Mouse (Mus musculus): ENCODE results near the gene Lgi4. TPM values are rescaled to one million over a fixed set of nuclear protein-coding genes. Genes with fewer than 3 reads are reported as not detected.

Gene Lgi4
- polyA plus RNA-seq, 1 experiment from 2014 or later = 0.08 TPM

DNA sequence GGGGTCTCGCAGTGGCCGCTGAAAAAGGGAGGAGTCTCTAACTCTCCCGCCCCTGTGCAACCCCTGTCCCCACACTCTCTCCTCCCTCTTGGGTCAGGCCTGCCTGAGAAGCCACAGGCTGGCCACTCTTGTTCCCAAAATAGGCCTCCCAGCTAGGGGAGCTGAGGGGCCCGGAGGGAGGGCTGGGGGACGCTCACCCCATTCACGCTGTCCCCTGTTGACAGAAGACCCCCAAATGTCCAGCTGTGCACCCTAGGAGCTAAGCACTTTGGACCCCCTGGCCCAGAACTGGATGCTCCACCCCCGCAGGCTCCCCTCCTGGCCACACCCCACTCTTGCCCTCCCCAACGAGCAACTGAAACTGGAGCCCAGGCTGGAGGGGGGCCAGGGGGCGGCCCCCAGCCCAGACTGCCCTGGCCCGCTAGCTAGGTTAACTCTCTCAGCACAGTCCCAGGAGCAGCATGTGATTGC is 3.8 kb upstream of the Lgi4 start:
- 5% methylated on average over 10 of the region's 10 CpGs for WGBS
- H3K27ac ChIP-seq (ENCODE audit: low read depth, low read length) = no peak overlapping the region
- no peak for DNase-seq (ENCODE audit: low spot score)
- no peak overlapping the region; the same call in 1 of the 2 replicates for H3K9ac ChIP-seq (ENCODE audit: low read length)
- H3K27me3 ChIP-seq (replicated peaks; ENCODE audit: control insufficient read depth, insufficient read depth, low read length) = peaks cover 38% of the 10 kb centered on the region
- no peak overlapping the region for H3K4me2 ChIP-seq (ENCODE audit: low read length)
- H3K4me3 ChIP-seq (ENCODE audit: low read depth, low read length) = no peak overlapping the region
- no peaks in the 10 kb centered on the region for H3K9me3 ChIP-seq (replicated peaks; ENCODE audit: control insufficient read depth, low read length)
- no peak for ATAC-seq
- H3K4me1 ChIP-seq (ENCODE audit: control insufficient read depth, insufficient read depth, low read length) = no peaks in the 10 kb centered on the region; the same call in 1 of the 2 replicates
- no peaks in the 10 kb centered on the region for H3K36me3 ChIP-seq (ENCODE audit: control insufficient read depth, insufficient read depth, low read length)

DNA sequence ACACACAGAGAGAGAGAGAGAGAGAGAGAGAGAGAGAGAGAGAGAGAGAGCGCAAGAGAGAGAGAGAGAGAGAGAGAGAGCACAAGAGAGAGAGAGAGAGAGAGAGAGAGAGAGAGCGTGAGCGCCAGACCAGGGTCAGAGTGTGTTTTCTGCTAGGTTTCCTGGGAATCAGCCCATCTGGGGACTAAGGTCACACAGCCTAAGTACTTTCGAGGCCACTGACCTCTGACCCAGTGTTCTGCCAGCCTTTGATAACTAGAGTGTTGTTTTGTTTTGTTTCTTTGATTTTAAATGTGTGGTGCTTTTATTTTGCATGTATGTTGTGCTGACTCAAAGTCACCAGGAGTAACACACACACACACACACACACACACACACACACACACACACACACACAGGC is 3.3 kb upstream of the Lgi4 start:
- H3K27ac ChIP-seq (ENCODE audit: low read depth, low read length) = no peak overlapping the region
- DNase-seq (ENCODE audit: low spot score) (no peak), ATAC-seq (no peak)
- no peaks in the 10 kb centered on the region; the same call in 1 of the 2 replicates for H3K4me1 ChIP-seq (ENCODE audit: control insufficient read depth, insufficient read depth, low read length)
- H3K27me3 ChIP-seq (replicated peaks; ENCODE audit: control insufficient read depth, insufficient read depth, low read length) = peaks cover 33% of the 10 kb centered on the region
- H3K4me2 ChIP-seq (ENCODE audit: low read length) = no peak overlapping the region
- H3K9ac ChIP-seq (ENCODE audit: low read length) = no peak overlapping the region
- no peaks in the 10 kb centered on the region for H3K36me3 ChIP-seq (ENCODE audit: control insufficient read depth, insufficient read depth, low read length)
- H3K4me3 ChIP-seq (ENCODE audit: low read depth, low read length) = no peak overlapping the region
- H3K9me3 ChIP-seq (replicated peaks; ENCODE audit: control insufficient read depth, low read length) = no peaks in the 10 kb centered on the region
- 33% methylated on average over 3 of the region's 4 CpGs for WGBS

DNA sequence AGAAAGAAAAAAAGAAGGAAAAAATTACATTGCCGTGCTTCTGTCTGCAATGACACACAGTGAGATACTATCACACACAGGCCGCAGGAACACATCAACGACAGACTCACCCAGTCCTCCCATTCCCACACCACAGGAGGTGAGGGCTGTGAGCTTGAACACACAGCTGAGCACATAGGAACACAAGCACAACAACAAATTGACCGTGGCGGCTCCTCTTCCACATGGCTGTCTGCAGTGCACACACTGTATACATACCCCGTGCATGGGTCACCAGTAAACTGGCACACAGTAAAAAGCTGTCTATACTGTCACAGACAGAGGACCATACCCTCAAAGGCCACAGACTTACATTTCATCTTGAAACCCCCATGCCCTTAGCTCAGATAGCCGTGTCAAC is 2.7 kb upstream of the Lgi4 start:
- H3K4me1 ChIP-seq (ENCODE audit: control insufficient read depth, insufficient read depth, low read length) = no peaks in the 10 kb centered on the region
- ATAC-seq = no peak
- no peak for DNase-seq (ENCODE audit: low spot score)
- no peak overlapping the region for H3K27ac ChIP-seq (ENCODE audit: low read depth, low read length)
- no peaks in the 10 kb centered on the region for H3K9me3 ChIP-seq (replicated peaks; ENCODE audit: control insufficient read depth, low read length)
- H3K4me3 ChIP-seq (ENCODE audit: low read depth, low read length) = no peak overlapping the region
- H3K9ac ChIP-seq (ENCODE audit: low read length) = no peak overlapping the region
- no peak overlapping the region for H3K4me2 ChIP-seq (ENCODE audit: low read length)
- H3K27me3 ChIP-seq (replicated peaks; ENCODE audit: control insufficient read depth, insufficient read depth, low read length) = peaks cover 27% of the 10 kb centered on the region
- no peaks in the 10 kb centered on the region for H3K36me3 ChIP-seq (ENCODE audit: control insufficient read depth, insufficient read depth, low read length)
- 81% methylated on average over 7 of the region's 7 CpGs for whole genome bisulfite sequencing

DNA sequence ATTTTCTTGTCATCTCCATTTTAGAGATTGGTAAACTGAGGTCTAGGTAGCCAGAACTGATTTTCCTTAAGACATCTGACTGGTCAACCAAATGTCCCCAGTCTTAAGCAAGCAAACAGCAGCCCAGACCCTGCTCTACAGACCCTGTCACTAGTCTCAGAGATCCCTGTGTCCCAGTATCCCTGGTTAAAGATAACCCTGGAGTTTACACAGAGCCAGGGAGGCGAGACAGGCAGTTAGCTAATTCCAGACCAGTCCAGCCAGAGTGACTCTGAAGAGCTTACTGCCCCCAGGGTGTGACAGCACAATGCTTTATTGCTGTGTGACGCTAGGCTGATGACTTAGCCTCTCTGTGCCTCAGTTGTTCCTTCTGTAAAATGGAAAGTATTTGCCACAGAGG is 2.1 kb upstream of the Lgi4 start, which contains the start of gene Fxyd1:
Gene Fxyd1, minus strand, starts transcription at position 129 of the 400 bp plus-strand sequence.
- H3K4me2 ChIP-seq (ENCODE audit: low read length) = no peak within 1 kb of the TSS
- peaks cover 21% of the 10 kb centered on the region for H3K27me3 ChIP-seq (replicated peaks; ENCODE audit: control insufficient read depth, insufficient read depth, low read length)
- H3K36me3 ChIP-seq (ENCODE audit: control insufficient read depth, insufficient read depth, low read length) = no peaks in the 10 kb centered on the region
- ATAC-seq (no peak), DNase-seq (ENCODE audit: low spot score) (no peak)
- H3K4me1 ChIP-seq (ENCODE audit: control insufficient read depth, insufficient read depth, low read length) = no peaks in the 10 kb centered on the region
- 65% methylated on average over 2 of the region's 2 CpGs for WGBS
- no peak within 1 kb of the TSS for H3K4me3 ChIP-seq (ENCODE audit: low read depth, low read length)
- H3K9ac ChIP-seq (ENCODE audit: low read length) = no peak within 1 kb of the TSS
- no peak within 1 kb of the TSS for H3K27ac ChIP-seq (ENCODE audit: low read depth, low read length)
- no peaks in the 10 kb centered on the region for H3K9me3 ChIP-seq (replicated peaks; ENCODE audit: control insufficient read depth, low read length)

DNA sequence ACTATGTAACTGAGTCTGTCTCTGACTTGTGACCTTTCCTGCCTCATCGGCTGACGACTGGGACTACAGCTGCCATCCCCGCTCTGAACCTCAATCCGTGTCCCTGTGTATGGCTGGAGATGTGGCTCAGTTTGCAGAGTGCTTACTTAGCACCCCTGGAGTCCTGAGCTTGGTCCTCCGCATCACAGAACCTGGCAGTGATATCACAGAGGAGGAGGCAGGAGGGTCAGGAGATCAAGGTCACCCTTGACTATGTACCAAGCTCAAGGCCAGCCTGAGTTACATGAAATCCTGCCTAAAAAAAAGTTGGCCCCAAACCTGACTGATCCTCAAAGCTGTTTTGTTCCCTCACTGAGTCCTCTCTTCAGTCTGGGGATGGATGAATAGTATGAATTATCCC is 1.4 kb upstream of the Lgi4 start:
- H3K4me3 ChIP-seq (ENCODE audit: low read depth, low read length) = no peak overlapping the region
- ATAC-seq = no peak
- H3K27me3 ChIP-seq (replicated peaks; ENCODE audit: control insufficient read depth, insufficient read depth, low read length) = peaks cover 15% of the 10 kb centered on the region
- H3K4me1 ChIP-seq (ENCODE audit: control insufficient read depth, insufficient read depth, low read length) = no peaks in the 10 kb centered on the region
- no peak overlapping the region for H3K27ac ChIP-seq (ENCODE audit: low read depth, low read length)
- DNase-seq (ENCODE audit: low spot score) = no peak
- H3K36me3 ChIP-seq (ENCODE audit: control insufficient read depth, insufficient read depth, low read length) = no peaks in the 10 kb centered on the region
- no peak overlapping the region for H3K9ac ChIP-seq (ENCODE audit: low read length)
- no peak overlapping the region for H3K4me2 ChIP-seq (ENCODE audit: low read length)
- WGBS = 77% methylated on average over 5 of the region's 5 CpGs
- no peaks in the 10 kb centered on the region for H3K9me3 ChIP-seq (replicated peaks; ENCODE audit: control insufficient read depth, low read length)

DNA sequence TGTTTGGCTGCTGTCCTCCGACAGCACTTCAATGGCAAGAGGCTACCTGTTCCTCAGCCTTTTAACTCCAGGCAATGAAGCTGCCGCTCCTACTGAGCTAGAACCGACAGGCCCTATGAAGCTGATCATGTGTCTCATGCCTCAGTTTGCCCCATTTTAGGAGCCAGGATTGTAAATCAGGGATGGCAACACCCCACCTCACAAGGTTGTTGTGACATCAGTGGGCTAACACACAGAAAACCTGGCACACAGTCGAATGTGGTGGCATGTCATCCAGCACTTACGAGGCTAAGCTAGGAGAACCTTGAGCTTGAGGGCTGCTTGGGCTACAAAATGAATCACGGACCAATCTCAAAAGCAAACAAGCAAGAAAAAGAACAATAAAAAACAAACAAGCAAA is 931 bp upstream of the Lgi4 start:
- H3K4me3 ChIP-seq (ENCODE audit: low read depth, low read length) = no peak overlapping the region
- ATAC-seq (no peak), DNase-seq (ENCODE audit: low spot score) (no peak)
- H3K4me2 ChIP-seq (ENCODE audit: low read length) = no peak overlapping the region
- H3K9ac ChIP-seq (ENCODE audit: low read length) = no peak overlapping the region
- H3K36me3 ChIP-seq (ENCODE audit: control insufficient read depth, insufficient read depth, low read length) = no peaks in the 10 kb centered on the region
- H3K27ac ChIP-seq (ENCODE audit: low read depth, low read length) = no peak overlapping the region
- no peaks in the 10 kb centered on the region for H3K4me1 ChIP-seq (ENCODE audit: control insufficient read depth, insufficient read depth, low read length)
- H3K9me3 ChIP-seq (replicated peaks; ENCODE audit: control insufficient read depth, low read length) = no peaks in the 10 kb centered on the region
- 84% methylated on average over 6 of the region's 6 CpGs for WGBS
- peaks cover 10% of the 10 kb centered on the region for H3K27me3 ChIP-seq (replicated peaks; ENCODE audit: control insufficient read depth, insufficient read depth, low read length)

DNA sequence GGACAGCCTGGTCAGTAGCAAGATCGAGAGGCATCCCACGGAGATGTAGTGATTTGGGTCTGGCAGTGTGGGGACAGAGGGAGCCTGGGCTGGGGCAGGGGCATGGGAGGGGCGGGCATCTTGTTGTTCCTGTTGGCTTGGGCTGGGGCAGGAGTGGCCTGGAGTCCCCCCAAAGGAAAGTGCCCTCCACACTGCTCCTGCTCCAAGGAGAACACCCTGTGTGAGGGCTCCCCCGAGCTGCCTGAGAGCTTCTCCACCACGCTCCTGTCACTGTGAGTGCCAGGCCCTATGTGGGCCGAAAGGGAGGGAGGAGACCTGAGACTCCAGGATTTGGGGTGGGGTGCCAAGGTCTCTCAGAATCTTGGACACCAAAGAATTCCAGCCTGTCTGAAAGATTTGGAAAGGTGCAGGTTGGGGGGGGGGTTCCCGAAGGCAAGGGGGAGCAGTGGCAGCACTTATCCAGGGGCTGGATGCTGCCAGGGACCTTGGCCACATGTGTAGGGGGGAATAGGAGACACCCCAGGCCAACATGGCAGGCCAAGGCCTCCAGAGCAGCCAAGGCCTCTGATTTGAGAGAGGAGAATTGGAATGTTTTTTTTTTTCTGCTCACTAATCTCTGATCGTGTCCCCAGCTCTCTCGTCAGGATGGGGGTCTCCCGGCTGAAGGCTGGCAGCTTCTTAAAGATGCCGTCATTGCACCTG is 928 bp downstream of the Lgi4 start:
- ATAC-seq (no peak), DNase-seq (ENCODE audit: low spot score) (no peak)
- Histone ChIP-seq H3K4me2 (ENCODE audit: low read length) (no peak overlapping the region), H3K27ac (ENCODE audit: low read depth, low read length) (no peak overlapping the region), H3K27me3 (replicated peaks; ENCODE audit: control insufficient read depth, insufficient read depth, low read length) (no peaks in the 10 kb centered on the region), H3K4me1 (ENCODE audit: control insufficient read depth, insufficient read depth, low read length) (no peaks in the 10 kb centered on the region), H3K9me3 (replicated peaks; ENCODE audit: control insufficient read depth, low read length) (no peaks in the 10 kb centered on the region), H3K36me3 (ENCODE audit: control insufficient read depth, insufficient read depth, low read length) (no peaks in the 10 kb centered on the region), H3K9ac (ENCODE audit: low read length) (no peak overlapping the region), H3K4me3 (ENCODE audit: low read depth, low read length) (no peak overlapping the region)
- 62% methylated on average over 11 of the region's 11 CpGs for WGBS

DNA sequence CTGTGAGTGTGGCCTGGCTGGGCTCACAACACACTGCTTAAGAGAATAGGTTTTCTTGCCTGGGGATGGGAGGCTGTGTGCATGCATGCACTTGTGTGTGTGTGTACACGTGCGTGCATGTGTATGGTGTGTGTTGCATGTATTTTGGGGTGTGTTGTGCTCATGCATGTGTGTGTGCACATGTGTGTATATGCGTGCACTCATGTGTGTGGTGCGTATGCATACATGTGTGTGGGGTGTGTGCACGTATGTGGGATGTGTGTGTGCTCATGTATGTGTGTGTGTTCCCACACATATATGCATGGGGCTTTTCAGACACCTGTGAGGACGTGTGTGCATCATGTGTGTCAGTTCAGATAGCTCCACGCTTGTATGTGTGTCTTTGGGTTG is 1.5 kb downstream of the Lgi4 start:
- Histone ChIP-seq H3K4me1 (ENCODE audit: control insufficient read depth, insufficient read depth, low read length) (no peaks in the 10 kb centered on the region), H3K9me3 (replicated peaks; ENCODE audit: control insufficient read depth, low read length) (no peaks in the 10 kb centered on the region), H3K36me3 (ENCODE audit: control insufficient read depth, insufficient read depth, low read length) (no peaks in the 10 kb centered on the region), H3K9ac (ENCODE audit: low read length) (no peak overlapping the region), H3K27ac (ENCODE audit: low read depth, low read length) (no peak overlapping the region), H3K27me3 (replicated peaks; ENCODE audit: control insufficient read depth, insufficient read depth, low read length) (no peaks in the 10 kb centered on the region), H3K4me2 (ENCODE audit: low read length) (no peak overlapping the region), H3K4me3 (ENCODE audit: low read depth, low read length) (no peak overlapping the region)
- no peak for ATAC-seq
- WGBS = 82% methylated on average over 7 of the region's 7 CpGs
- no peak for DNase-seq (ENCODE audit: low spot score)

DNA sequence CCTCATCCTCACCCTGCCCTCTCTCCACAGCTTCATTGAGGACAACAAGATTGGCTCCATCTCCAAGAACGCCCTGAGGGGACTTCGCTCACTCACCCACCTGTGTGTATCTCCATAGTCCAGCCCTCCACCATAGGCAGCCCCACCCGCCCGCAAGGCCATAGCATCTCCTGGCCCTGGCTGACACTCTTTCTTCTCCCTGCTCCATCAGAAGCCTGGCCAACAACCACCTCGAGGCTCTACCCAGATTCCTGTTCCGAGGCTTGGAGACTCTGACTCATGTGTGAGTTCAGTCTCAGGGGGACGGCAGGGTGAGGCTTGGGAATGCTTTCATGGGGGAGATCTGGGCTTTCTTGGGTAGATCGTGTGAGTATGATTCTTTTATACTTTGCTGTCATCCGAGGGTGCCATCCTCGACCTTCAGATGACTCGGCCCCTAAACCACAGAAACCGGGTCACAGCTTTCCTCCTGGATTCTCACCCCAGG is 4.0 kb downstream of the Lgi4 start:
- WGBS = 86% methylated on average over 12 of the region's 12 CpGs
- no peak for DNase-seq (ENCODE audit: low spot score)

More for the DNA sequence above, 4.0 kb downstream of the Lgi4 start:
- Histone ChIP-seq H3K4me3 (ENCODE audit: low read depth, low read length) (no peak overlapping the region), H3K36me3 (ENCODE audit: control insufficient read depth, insufficient read depth, low read length) (no peaks in the 10 kb centered on the region), H3K9ac (ENCODE audit: low read length) (no peak overlapping the region), H3K27ac (ENCODE audit: low read depth, low read length) (no peak overlapping the region), H3K4me2 (ENCODE audit: low read length) (no peak overlapping the region), H3K9me3 (replicated peaks; ENCODE audit: control insufficient read depth, low read length) (no peaks in the 10 kb centered on the region), H3K27me3 (replicated peaks; ENCODE audit: control insufficient read depth, insufficient read depth, low read length) (no peaks in the 10 kb centered on the region), H3K4me1 (ENCODE audit: control insufficient read depth, insufficient read depth, low read length) (no peaks in the 10 kb centered on the region)
- no peak for ATAC-seq

Data from forebrain, embryonic 14.5 days (tissue).